Mouse (Mus musculus) stomach, embryonic 15.5 days (tissue): Measurements from ENCODE around the gene Phb2. TPM values are rescaled to one million over a fixed set of nuclear protein-coding genes. Genes with fewer than 3 reads are reported as not detected.
A peak's percentile ranks its signal among the peaks of the same experiment; 100 is the strongest.
"Not testable (repeated sequence)": the region's sequence is repeated elsewhere in the genome, so short reads cannot be mapped to it uniquely, and the experiment has no call there.

Source experiments
- ATAC-seq: fragments of 200-750 bp; cut with Nextera tagmentation; 2 replicates; pipeline ENCODE4 v1.8.0; 2017; ENCODE audit warnings: low read depth, moderate number of reproducible peaks, moderate TSS enrichment; ENCODE audit not compliant: insufficient read depth, low FRiP score
- H3K27ac ChIP-seq: fragments of 300-500 bp; sonication (generic); 2 replicates; pipeline ENCODE4 v1.5.1; 2015; ENCODE audit warnings: mild to moderate bottlenecking, inconsistent platforms
- H3K27me3 ChIP-seq: fragments of 300-500 bp; sonication (generic); replicated peaks from 2 replicates; pipeline ENCODE4 v1.6.1; 2015; ENCODE audit warnings: inconsistent platforms
- H3K36me3 ChIP-seq: fragments of 300-500 bp; sonication (generic); 2 replicates; pipeline ENCODE4 v1.6.1; 2015; ENCODE audit warnings: inconsistent platforms
- H3K4me1 ChIP-seq: fragments of 300-500 bp; sonication (generic); 2 replicates; pipeline ENCODE4 v1.6.1; 2015; ENCODE audit warnings: inconsistent platforms
- H3K4me2 ChIP-seq: fragments of 300-500 bp; sonication (generic); 2 replicates; pipeline ENCODE4 v1.6.1; 2015; ENCODE audit warnings: mild to moderate bottlenecking, inconsistent platforms
- H3K4me3 ChIP-seq: fragments of 300-500 bp; sonication (generic); replicated peaks from 2 replicates; pipeline ENCODE4 v1.5.1; 2015; ENCODE audit warnings: inconsistent platforms
- H3K9ac ChIP-seq: fragments of 300-500 bp; sonication (generic); 2 replicates; pipeline ENCODE4 v1.6.1; 2015; ENCODE audit warnings: inconsistent platforms
- H3K9me3 ChIP-seq: fragments of 300-500 bp; sonication (generic); 2 replicates; pipeline ENCODE4 v1.6.1; 2016; ENCODE audit warnings: inconsistent platforms
- WGBS: fragments of 180-500 bp; shearing (Covaris S2); methylation state at CpG from one replicate; pipeline ENCODE4 v1.1.7; 2015; 5-methylcytosine and 5-hydroxymethylcytosine counted together
- polyA plus RNA-seq: library from polyadenylated mRNA; unstranded; fragments of >200 nt; fragmentation: Nextera tagmentation; extraction: Ambion mirVana; gene quantifications from 2 replicates; pipeline ENCODE4 v1.2.1, GENCODE M21; 2015

Phb2 gene
- polyA plus RNA-seq, 1 experiment from 2014 or later, result 355 TPM

DNA sequence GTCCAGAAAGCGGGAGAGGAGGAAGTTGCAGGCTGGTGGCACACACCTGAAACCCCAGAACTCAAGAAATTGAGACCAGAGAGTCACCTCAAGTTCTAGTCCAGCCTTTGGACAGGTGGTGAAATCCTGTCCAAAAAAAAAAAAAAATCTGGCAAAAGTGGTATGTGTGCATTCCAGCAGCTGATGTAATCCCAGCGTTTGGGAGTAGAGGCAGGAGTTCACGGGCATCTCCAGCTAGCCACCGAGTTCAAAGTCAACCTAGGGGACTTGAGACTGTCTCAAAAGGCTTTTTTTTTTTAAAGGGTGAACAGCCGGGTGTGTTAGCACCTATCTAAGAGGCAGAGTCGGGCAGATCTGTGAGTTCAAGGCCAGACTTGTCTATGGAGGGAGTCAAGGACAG lies 36.0 kb upstream of the Phb2 start:
- no peak overlapping the region for H3K27ac ChIP-seq
- H3K4me1 ChIP-seq, result no peaks in the 10 kb centered on the region
- no peak overlapping the region for H3K4me3 ChIP-seq
- no peak overlapping the region for H3K4me2 ChIP-seq
- 80% methylated on average over 6 of the region's 6 CpGs for WGBS
- H3K27me3 ChIP-seq, result no peaks in the 10 kb centered on the region
- no peak for ATAC-seq
- H3K9ac ChIP-seq, result no peak overlapping the region
- peaks cover 6% of the 10 kb centered on the region; the same call in 1 of the 2 replicates for H3K36me3 ChIP-seq
- no peaks in the 10 kb centered on the region for H3K9me3 ChIP-seq

DNA sequence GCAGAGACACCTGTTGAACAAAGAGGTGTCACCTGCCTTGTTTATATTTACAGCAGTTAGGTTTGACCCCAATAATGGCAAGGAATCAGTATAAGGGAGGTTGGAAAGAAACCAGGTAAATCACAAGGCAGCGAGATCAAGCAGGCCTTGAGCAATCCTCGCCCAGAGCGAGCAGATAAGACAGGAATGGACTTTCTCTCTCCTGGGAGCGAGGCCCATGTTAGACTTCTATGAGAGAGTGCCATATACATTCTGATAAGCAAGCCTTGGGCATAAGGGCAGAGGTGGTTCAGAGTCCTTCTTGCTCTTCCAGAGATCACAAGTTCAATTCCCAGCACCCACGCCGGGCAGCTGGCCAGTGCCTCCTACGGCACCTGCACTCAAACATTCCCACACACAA lies 33.4 kb upstream of the Phb2 start:
- Histone ChIP-seq H3K4me3 (no peak overlapping the region), H3K4me1 (peaks cover 11% of the 10 kb centered on the region; the same call in 1 of the 2 replicates), H3K27me3 (no peaks in the 10 kb centered on the region), H3K27ac (no peak overlapping the region), H3K9ac (no peak overlapping the region), H3K4me2 (no peak overlapping the region), H3K36me3 (peaks cover 6% of the 10 kb centered on the region; the same call in 1 of the 2 replicates), H3K9me3 (no peaks in the 10 kb centered on the region)
- ATAC-seq, result no peak
- WGBS, result 90% methylated on average over 7 of the region's 7 CpGs

DNA sequence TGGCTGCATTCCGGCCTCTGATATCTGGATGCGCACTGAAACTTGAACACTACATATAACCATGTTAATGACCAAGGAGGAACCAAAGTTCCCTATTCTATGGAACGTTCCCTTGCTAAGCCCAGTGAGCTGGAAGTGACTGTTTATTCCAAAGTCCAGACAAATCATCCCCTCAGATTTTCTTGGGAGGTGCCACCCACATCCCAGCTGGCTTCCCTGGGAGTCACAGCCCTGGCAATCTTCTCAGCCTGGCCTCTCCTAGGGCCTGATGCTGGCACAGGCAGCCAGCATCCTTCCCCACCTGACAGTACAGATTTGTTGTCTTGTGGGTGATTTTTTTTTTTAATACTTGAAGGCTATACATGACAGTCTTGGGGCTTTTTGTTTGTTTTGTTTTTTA lies 32.6 kb upstream of the Phb2 start:
- Histone ChIP-seq H3K9me3 (no peaks in the 10 kb centered on the region), H3K4me2 (no peak overlapping the region), H3K27ac (no peak overlapping the region), H3K4me1 (peaks cover 11% of the 10 kb centered on the region; the same call in 1 of the 2 replicates), H3K27me3 (no peaks in the 10 kb centered on the region), H3K9ac (no peak overlapping the region), H3K4me3 (no peak overlapping the region), H3K36me3 (peaks cover 2% of the 10 kb centered on the region; the same call in 1 of the 2 replicates)
- no peak for ATAC-seq
- WGBS, result 85% methylated on average over 3 of the region's 3 CpGs

DNA sequence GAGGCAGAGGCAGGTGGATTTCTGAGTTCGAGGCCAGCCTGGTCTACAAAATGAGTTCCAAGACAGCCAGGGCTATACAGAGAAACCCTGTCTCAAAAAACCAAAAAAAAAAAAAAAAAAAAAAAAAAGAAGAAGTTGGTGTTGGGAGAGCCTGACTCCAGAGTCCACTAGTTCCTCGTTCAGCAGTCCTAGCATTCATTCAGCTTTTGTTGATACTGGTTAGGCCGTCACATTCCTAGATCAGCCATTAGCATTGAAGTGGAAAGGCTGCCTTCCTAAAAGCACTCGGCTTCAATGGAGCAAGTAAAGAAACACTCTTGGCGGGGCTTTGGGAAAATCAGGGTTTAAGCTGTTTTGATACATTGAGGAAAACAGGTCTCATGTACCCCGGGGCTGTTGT lies 29.8 kb upstream of the Phb2 start:
- H3K9me3 ChIP-seq, H3K4me2 ChIP-seq, H3K36me3 ChIP-seq, H3K27me3 ChIP-seq, ATAC-seq, H3K27ac ChIP-seq, H3K4me3 ChIP-seq, H3K9ac ChIP-seq: not testable (repeated sequence)
- peaks cover 11% of the 10 kb centered on the region; the same call in 1 of the 2 replicates for H3K4me1 ChIP-seq
- WGBS, result 64% methylated on average over 6 of the region's 6 CpGs

DNA sequence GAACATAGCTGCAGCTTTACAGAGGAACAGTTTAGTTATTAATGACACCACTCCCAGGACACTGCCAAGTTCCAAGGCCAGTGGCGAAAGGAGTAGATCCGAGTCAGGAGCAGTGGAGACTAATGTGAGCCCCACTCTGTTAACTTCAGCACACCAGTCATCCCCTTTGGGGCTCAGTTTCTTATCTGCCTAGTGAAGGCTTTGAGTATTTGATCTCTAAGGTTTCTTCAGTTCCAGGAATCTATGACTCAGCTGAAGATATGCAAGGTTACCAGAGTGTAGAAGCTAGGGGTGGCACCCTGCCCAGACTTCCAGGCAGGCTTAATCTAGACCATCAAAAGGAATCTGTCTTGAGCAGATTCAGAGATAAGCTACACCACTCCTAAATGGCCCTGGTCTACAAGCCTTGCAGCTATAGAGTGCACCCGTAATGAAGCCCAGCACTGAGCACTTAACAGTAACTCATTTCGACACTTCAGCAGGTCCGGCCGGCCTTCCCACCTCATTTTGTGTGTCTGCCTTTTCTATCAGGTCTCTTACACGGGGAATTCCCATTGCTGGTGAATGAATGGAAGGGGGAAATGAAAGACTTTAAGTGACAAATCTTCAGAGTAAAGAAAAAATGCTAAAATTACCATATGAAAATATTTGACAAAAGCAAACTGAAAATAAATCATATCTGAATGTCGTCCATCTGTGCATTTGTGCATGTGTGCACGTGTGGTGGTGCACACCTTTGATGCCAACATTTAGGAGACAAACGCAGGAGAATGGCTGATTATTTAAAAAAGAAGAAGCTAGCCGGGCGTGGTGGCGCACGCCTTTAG lies 28.3 kb upstream of the Phb2 start:
- H3K27ac ChIP-seq, result peak overlapping the region; percentile 45; the same call in 1 of the 2 replicates
- no peak overlapping the region for H3K4me2 ChIP-seq

DNA sequence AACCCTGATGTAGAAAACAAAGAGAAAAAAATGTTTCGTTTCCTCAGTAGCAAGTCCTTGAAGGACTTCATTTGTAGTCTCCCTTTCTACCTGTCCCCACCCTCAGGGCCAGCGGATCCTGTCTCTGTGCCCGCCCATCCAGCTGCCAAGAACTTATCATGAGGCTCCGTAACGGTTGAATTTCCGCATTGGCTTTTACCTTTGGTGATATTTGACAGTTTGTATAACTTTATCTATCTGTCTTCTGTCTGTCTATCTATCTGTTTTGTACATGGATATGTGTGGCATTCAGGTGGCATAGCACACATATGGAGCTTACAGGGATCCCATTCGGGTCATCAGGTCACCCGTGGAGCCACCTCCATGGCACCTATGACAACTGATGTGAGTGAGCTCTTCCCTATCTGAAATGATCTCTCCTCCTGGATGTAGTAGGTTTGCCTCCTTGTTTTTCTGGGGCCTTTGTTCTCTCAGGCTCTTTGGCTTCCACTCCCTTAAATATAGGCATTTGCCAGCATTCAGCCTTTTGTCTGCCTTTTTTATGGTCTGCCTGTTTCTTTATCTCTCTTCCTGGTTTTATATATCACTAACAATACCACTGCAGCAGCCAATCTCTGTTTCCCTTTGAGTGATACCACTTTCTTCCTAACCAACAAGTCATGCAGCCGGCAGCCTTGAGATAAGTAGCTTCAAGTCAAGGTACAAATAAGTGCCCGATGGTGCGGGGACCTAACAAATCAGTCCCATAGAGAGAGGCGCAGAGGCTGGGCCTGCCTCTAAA lies 26.3 kb upstream of the Phb2 start:
- H3K4me3 ChIP-seq, result no peak overlapping the region
- H3K4me2 ChIP-seq, result no peak overlapping the region
- no peaks in the 10 kb centered on the region for H3K9me3 ChIP-seq
- no peaks in the 10 kb centered on the region for H3K36me3 ChIP-seq
- peak overlapping the region; percentile 45; the same call in 1 of the 2 replicates for H3K27ac ChIP-seq
- H3K4me1 ChIP-seq, result peaks cover 11% of the 10 kb centered on the region; the same call in 1 of the 2 replicates
- no peaks in the 10 kb centered on the region for H3K27me3 ChIP-seq
- no peak for ATAC-seq
- WGBS, result 83% methylated on average over 12 of the region's 12 CpGs
- H3K9ac ChIP-seq, result no peak overlapping the region

More for the DNA sequence above, 28.3 kb upstream of the Phb2 start:
- H3K4me3 ChIP-seq, result no peak overlapping the region
- no peaks in the 10 kb centered on the region for H3K9me3 ChIP-seq
- H3K9ac ChIP-seq, result no peak overlapping the region
- H3K36me3 ChIP-seq, result no peaks in the 10 kb centered on the region
- WGBS, result 65% methylated on average over 14 of the region's 14 CpGs
- peaks cover 11% of the 10 kb centered on the region; the same call in 1 of the 2 replicates for H3K4me1 ChIP-seq
- no peaks in the 10 kb centered on the region for H3K27me3 ChIP-seq
- peak; percentile 82 for ATAC-seq

DNA sequence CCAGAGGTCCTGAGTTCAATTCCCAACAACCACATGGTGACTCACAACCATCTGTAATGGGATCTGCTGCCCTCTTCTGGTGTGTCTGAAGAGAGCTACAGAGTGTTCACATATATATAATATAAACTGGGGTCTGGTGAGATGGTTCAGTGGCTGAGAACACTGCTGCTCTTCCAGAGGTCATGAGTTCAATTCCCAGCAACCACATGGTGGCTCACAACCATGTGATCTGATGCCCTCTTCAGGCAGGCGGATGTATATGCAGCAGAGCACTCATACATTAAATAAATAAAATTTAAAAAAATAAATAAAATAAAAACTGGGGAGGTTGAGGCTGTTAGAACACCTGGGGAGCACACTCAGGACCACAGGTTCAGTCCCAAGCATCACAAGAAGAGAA lies 25.5 kb upstream of the Phb2 start:
- H3K36me3 ChIP-seq, ATAC-seq, H3K4me3 ChIP-seq, H3K9me3 ChIP-seq, H3K4me2 ChIP-seq, H3K27me3 ChIP-seq, H3K9ac ChIP-seq: not testable (repeated sequence)
- peak overlapping the region; percentile 45; the same call in 1 of the 2 replicates for H3K27ac ChIP-seq
- H3K4me1 ChIP-seq, result peaks cover 11% of the 10 kb centered on the region; the same call in 1 of the 2 replicates
- 93% methylated on average over 1 of the region's 1 CpGs for WGBS

DNA sequence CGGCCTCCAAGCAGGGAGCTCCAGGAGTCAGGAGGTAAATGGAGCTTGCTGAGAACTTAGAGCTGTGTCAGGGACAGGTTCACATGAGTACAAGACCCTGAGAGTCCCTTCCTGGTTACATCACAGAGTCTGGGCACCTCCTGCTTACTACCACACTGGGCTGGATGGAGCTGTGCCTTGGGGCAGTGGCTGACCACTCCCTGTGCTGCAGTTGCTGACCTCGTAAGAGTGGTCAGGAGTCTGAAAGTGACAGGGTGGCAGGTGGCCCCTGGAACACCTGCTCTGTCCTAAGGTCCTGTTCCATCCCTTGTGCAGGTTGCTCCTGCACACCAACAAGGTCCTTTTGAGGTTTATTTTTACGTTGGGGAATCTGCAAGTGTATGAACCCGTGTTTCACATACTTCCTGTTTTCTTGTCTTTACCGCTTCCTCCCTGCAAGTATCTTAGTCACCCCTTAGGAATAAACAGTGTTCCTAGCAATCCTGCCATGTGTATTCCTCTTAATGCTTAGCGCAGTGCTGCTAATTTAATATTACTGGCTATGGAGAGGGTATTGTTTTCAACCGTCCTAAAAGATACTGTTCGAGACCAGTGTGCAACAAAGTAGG lies 23.9 kb upstream of the Phb2 start:
- no peaks in the 10 kb centered on the region for H3K27me3 ChIP-seq
- 78% methylated on average over 8 of the region's 8 CpGs for WGBS
- no peak for ATAC-seq
- no peaks in the 10 kb centered on the region for H3K9me3 ChIP-seq
- no peak overlapping the region for H3K4me3 ChIP-seq
- H3K27ac ChIP-seq, result no peak overlapping the region
- peaks cover 5% of the 10 kb centered on the region for H3K4me1 ChIP-seq
- H3K36me3 ChIP-seq, result no peaks in the 10 kb centered on the region
- H3K9ac ChIP-seq, result no peak overlapping the region
- H3K4me2 ChIP-seq, result no peak overlapping the region

DNA sequence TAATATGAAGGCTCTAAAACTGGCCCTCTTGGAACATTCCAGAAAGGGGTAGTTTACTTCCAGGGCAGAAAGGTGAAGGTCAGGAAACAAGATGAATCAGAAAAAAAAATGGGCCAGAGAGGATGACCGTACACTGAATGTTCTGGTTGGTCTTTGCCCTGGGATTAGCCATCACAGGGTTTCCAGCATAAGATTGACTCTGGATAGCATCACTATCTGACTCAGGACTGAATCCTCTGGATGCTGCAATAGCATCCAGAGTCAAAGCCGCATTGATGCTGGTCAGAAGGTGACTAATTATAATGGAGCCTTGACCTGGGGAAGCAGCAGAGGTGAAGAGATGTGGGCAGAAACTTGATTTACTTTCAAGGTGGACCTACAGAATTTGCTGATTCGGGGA lies 23.1 kb upstream of the Phb2 start:
- Histone ChIP-seq H3K4me3 (no peak overlapping the region), H3K9ac (no peak overlapping the region), H3K4me1 (peaks cover 3% of the 10 kb centered on the region), H3K9me3 (no peaks in the 10 kb centered on the region), H3K27ac (no peak overlapping the region), H3K4me2 (no peak overlapping the region), H3K36me3 (no peaks in the 10 kb centered on the region), H3K27me3 (no peaks in the 10 kb centered on the region)
- no peak for ATAC-seq
- WGBS, result 89% methylated on average over 3 of the region's 3 CpGs

DNA sequence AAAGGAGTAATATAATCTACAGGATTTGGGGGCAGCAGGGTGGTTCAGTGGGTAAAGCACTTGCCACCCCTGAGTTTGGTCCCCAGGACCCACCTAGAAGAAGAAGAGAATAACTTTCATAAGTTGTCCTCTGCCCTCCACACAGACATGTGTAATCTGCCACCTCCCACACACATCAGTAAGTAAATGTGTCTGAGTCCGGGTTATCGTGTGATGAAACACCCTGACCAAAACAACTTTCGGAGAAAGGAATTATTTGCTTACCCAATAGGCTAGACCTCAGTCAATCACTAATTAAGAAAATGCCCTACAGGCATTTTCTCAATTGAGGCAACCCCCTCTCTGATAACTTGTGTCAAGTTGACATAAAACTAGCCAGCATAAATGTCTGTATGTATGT lies 21.6 kb upstream of the Phb2 start:
- H3K4me3 ChIP-seq, result no peak overlapping the region
- H3K4me1 ChIP-seq, result peaks cover 11% of the 10 kb centered on the region
- H3K9me3 ChIP-seq, result no peaks in the 10 kb centered on the region
- 0 out of 2 replicates have a peak, but pooled peaks cover under 1% of the 10 kb centered on the region for H3K36me3 ChIP-seq
- 90% methylated on average over 3 of the region's 3 CpGs for WGBS
- no peak for ATAC-seq
- no peak overlapping the region for H3K27ac ChIP-seq
- no peak overlapping the region for H3K4me2 ChIP-seq
- H3K27me3 ChIP-seq, result no peaks in the 10 kb centered on the region
- H3K9ac ChIP-seq, result no peak overlapping the region

DNA sequence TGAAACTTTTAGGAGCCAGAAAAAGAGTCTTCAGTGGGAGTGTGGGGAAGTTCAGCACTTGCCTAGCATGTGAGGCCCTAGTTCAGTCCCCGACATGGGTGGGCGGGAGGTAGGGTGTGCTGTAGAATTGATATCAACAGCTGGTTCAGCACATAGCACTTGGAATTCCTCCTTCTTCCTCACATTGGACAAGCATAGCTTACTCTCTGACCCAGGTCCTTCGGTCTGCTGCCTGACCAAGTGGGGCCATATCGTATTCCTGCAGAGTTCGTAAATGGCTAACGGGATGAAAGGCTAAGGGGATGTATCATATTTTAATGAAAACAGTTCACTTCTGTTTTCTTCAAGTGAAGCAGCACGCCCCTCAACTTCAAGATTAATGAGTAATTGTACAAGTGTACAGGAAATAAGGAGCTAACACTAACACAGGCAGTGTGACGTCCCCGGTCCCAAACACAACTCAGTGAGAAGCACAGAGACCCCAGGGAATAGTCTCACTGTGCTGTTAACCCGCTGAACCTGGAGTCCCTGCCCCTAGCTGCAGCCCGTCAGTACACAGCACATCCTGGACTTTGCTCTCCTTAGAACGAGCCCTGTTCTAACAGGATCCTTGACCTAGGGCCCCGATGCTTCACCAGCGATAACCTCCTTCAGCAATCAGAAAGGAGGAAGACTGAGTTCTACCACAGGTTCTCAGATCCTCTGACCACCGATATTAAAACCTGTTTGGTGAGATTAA lies 18.7 kb upstream of the Phb2 start:
- 0 out of 2 replicates have a peak, but pooled peaks cover 3% of the 10 kb centered on the region for H3K36me3 ChIP-seq
- no peak for ATAC-seq
- H3K4me3 ChIP-seq, result no peak overlapping the region
- no peaks in the 10 kb centered on the region for H3K9me3 ChIP-seq
- peaks cover 11% of the 10 kb centered on the region for H3K4me1 ChIP-seq
- H3K27me3 ChIP-seq, result no peaks in the 10 kb centered on the region
- H3K4me2 ChIP-seq, result no peak overlapping the region
- no peak overlapping the region for H3K9ac ChIP-seq
- peak overlapping the region; percentile 69 for H3K27ac ChIP-seq
- 53% methylated on average over 15 of the region's 15 CpGs for WGBS
